ENCODE assay signal across 19 mouse cellular contexts in genomic region chr3:135403211-135403610, GRCm38 (mm10). TPM values are rescaled to one million over a fixed set of nuclear protein-coding genes. Genes with fewer than 3 reads are reported as not detected.
DNase-seq lines count a peak whose midpoint lies in the region; TF ChIP-seq lines count a peak whose summit lies in the region.
"Had no signal": no experiment of that assay in that cellular context is flagged by ENCODE, and none has a peak within 500 bp of the region (broad histone marks: within the 10 kb centered on the region; RNA-seq: fewer than 3 reads in every experiment).

No protein-coding gene starts in this region.

- intact Hi-C loops in heart, postnatal 25 days (cut with DNase I) = loop anchor here (2.0 to 5.0 kb wide), 6 partner anchors 54 to 328 kb away; no protein-coding TSS in a partner anchor

- TF ChIP-seq CTCF in E14TG2a.4 (conservative IDR thresholded peaks at IDR 0.05; ENCODE audit: low read length) = no peak
- no peak for TF ChIP-seq CTCF in lung, adult 2 months (IDR thresholded peaks at IDR 0.05; ENCODE audit: insufficient read depth, low read length)

- no peaks in the 10 kb centered on the region for H3K9me3 ChIP-seq in heart, embryonic 10.5 days
- H3K9me3 ChIP-seq in E14TG2a.4 (ENCODE audit: low read length) = no peaks in the 10 kb centered on the region
- H3K9me3 ChIP-seq: embryonic facial prominence, embryonic 12.5 days; liver, embryonic 15.5 days; neural tube, embryonic 12.5 days had no signal

- H3K27ac ChIP-seq in heart, embryonic 10.5 days = peak overlapping the region; percentile 44; the same call in 1 of the 2 replicates
- H3K27ac ChIP-seq: embryonic facial prominence, embryonic 12.5 days; liver, embryonic 15.5 days; neural tube, embryonic 12.5 days had no signal

- H3K4me3 ChIP-seq in heart, embryonic 10.5 days = no peak overlapping the region
- H3K4me3 ChIP-seq in E14TG2a.4 (replicated peaks; ENCODE audit: low read length) = peak overlapping the region; percentile 53
- no peak overlapping the region for H3K4me3 ChIP-seq in lung, adult 2 months (replicated peaks; ENCODE audit: extremely low read depth, low read depth, low read length)
- H3K4me3 ChIP-seq: embryonic facial prominence, embryonic 12.5 days; liver, embryonic 15.5 days; neural tube, embryonic 12.5 days had no signal

- H3K36me3 ChIP-seq in heart, embryonic 10.5 days = peaks cover 25% of the 10 kb centered on the region
- H3K36me3 ChIP-seq in E14TG2a.4 (ENCODE audit: insufficient read depth, low read length) = peaks cover 12% of the 10 kb centered on the region; the same call in 1 of the 2 replicates

- no peak for DNase-seq in heart, embryonic 10.5 days (ENCODE audit: low spot score)
- DNase-seq in heart, postnatal 25 days (ENCODE audit: low spot score) = no peak
- peak; percentile 46 for DNase-seq in brain, adult 2 months (ENCODE audit: low read depth, low spot score)
- peak; percentile 77 for DNase-seq in thymus, postnatal 0 days (ENCODE audit: low spot score)
- no peak for DNase-seq in lung, adult 2 months
- DNase-seq in kidney, postnatal 4 days = no peak
- DNase-seq: adrenal gland, postnatal 10 days; cerebellum, adult 8-10 months; heart, adult 18-20 months; kidney, adult 2 months; kidney, postnatal 14 days; lung, postnatal 14 days had no signal

- 90% methylated on average over 9 of the region's 9 CpGs for WGBS in heart, embryonic 10.5 days
- WGBS in lung, adult 2 months = 80% methylated on average over 9 of the region's 9 CpGs

- no peak for TF ChIP-seq POLR2A in lung, adult 2 months (IDR thresholded peaks at IDR 0.05; ENCODE audit: borderline replicate concordance, extremely low read depth, low read depth, low read length)

- H3K27me3 ChIP-seq in heart, embryonic 10.5 days (ENCODE audit: insufficient read depth, poor library complexity, severe bottlenecking) = no peaks in the 10 kb centered on the region
- no peaks in the 10 kb centered on the region for H3K27me3 ChIP-seq in E14TG2a.4 (ENCODE audit: insufficient read depth, low read length)
- H3K27me3 ChIP-seq: embryonic facial prominence, embryonic 12.5 days; liver, embryonic 15.5 days; neural tube, embryonic 12.5 days had no signal

- H3K4me1 ChIP-seq in heart, embryonic 10.5 days = peaks cover 19% of the 10 kb centered on the region
- peaks cover 20% of the 10 kb centered on the region for H3K4me1 ChIP-seq in E14TG2a.4 (replicated peaks; ENCODE audit: low read depth, low read length)
- H3K4me1 ChIP-seq in lung, adult 2 months (ENCODE audit: control insufficient read depth, insufficient read depth, low read length) = peaks cover 3% of the 10 kb centered on the region; the same call in 1 of the 2 replicates
- H3K4me1 ChIP-seq: embryonic facial prominence, embryonic 12.5 days had no signal

RNA-seq across cellular contexts. Expression of gene Cisd2, which starts 20.5 kb away (rescaled TPM):
- polyA plus RNA-seq in heart, embryonic 10.5 days (2016; fragmentation: Nextera tagmentation; extraction: Ambion mirVana) = 66.2 and 67.0 TPM in 2 replicates
- 10 to 100 TPM; 50.2 to 54.3 TPM for total RNA-seq in heart, postnatal 25 days (2021)
- 53.5 and 64.7 TPM in 2 replicates for polyA plus RNA-seq in thymus, postnatal 0 days (2015; fragmentation: Nextera tagmentation; extraction: Ambion mirVana)
- polyA plus RNA-seq in lung, adult 2 months (2012; rRNA removed) = 14.1 and 19.3 TPM in 2 replicates

RNA-seq across cellular contexts. Expression of gene Ube2d3, which starts 34.7 kb away (rescaled TPM):
- 461 and 523 TPM in 2 replicates for polyA plus RNA-seq in heart, embryonic 10.5 days (2016; fragmentation: Nextera tagmentation; extraction: Ambion mirVana)
- 100 to 1,000 TPM; 338 to 361 TPM for total RNA-seq in heart, postnatal 25 days (2021)
- polyA plus RNA-seq in thymus, postnatal 0 days (2015; fragmentation: Nextera tagmentation; extraction: Ambion mirVana) = 616 and 646 TPM in 2 replicates
- 287 and 312 TPM in 2 replicates for polyA plus RNA-seq in lung, adult 2 months (2012; rRNA removed)

RNA-seq across cellular contexts. Expression of gene Slc9b1, which starts 55.4 kb away (rescaled TPM):
- polyA plus RNA-seq in heart, embryonic 10.5 days (2016; fragmentation: Nextera tagmentation; extraction: Ambion mirVana) = 0.44 TPM in 1 of 2 replicates, not detected in the other
- total RNA-seq in heart, postnatal 25 days (2021) = under 1 TPM in 1 of 2 experiments, not detected in 1; 0.25 TPM
- polyA plus RNA-seq in thymus, postnatal 0 days (2015; fragmentation: Nextera tagmentation; extraction: Ambion mirVana) = 0.28 and 0.36 TPM in 2 replicates
- 0.21 TPM in 1 of 2 replicates, not detected in the other for polyA plus RNA-seq in lung, adult 2 months (2012; rRNA removed)
- total RNA-seq: common myeloid progenitor, adult 5-6 weeks; gastrocnemius, adult 8-10 months; megakaryocyte-erythroid progenitor cell, adult 5-6 weeks had no signal
- polyA plus RNA-seq: liver, embryonic 15.5 days; neural tube, embryonic 12.5 days had no signal

Comparison
In these comparisons a context has a peak if more than half of its experiments do, and no peak if none do; other contexts are left out.
1. DNase-seq: peak in brain, adult 2 months (single experiment) and thymus, postnatal 0 days (single experiment); none in heart, embryonic 10.5 days (single experiment), heart, postnatal 25 days (single experiment), lung, adult 2 months (single experiment) and kidney, postnatal 4 days (0 of 2).